Comparison of ENCODE assay signal across 10 mouse cellular contexts in genomic region chr14:31365350-31365749, GRCm38 (mm10). TPM values are rescaled to one million over a fixed set of nuclear protein-coding genes. Genes with fewer than 3 reads are reported as not detected.
DNase-seq lines count a peak whose midpoint lies in the region; ATAC-seq lines count a peak whose summit lies in the region.
"Had no signal": no experiment of that assay in that cellular context is flagged by ENCODE, and none has a peak within 500 bp of the region (broad histone marks: within the 10 kb centered on the region; RNA-seq: fewer than 3 reads in every experiment).

No protein-coding gene starts in this region.

- H3K4me2 ChIP-seq in hindbrain, embryonic 14.5 days (replicated peaks) = no peak overlapping the region
- H3K4me2 ChIP-seq in hindbrain, embryonic 16.5 days (ENCODE audit: low read length) = no peak overlapping the region
- H3K4me2 ChIP-seq: limb, embryonic 12.5 days; stomach, embryonic 15.5 days had no signal

- peaks cover 94% of the 10 kb centered on the region for H3K36me3 ChIP-seq in hindbrain, embryonic 14.5 days (replicated peaks; ENCODE audit: control insufficient read depth, insufficient read depth)
- peaks cover 36% of the 10 kb centered on the region for H3K36me3 ChIP-seq in hindbrain, embryonic 16.5 days (ENCODE audit: control insufficient read depth, insufficient read depth, low read length)

- H3K4me1 ChIP-seq in hindbrain, embryonic 14.5 days (replicated peaks; ENCODE audit: control insufficient read depth, insufficient read depth, low read length) = no peaks in the 10 kb centered on the region
- H3K4me1 ChIP-seq in hindbrain, embryonic 16.5 days (ENCODE audit: control insufficient read depth, insufficient read depth, low read depth, low read length) = no peaks in the 10 kb centered on the region
- H3K4me1 ChIP-seq: limb, embryonic 12.5 days; stomach, embryonic 15.5 days had no signal

- H3K4me3 ChIP-seq in hindbrain, embryonic 14.5 days (replicated peaks; ENCODE audit: low read length) = no peak overlapping the region
- no peak overlapping the region for H3K4me3 ChIP-seq in hindbrain, embryonic 16.5 days (ENCODE audit: low read length)
- H3K4me3 ChIP-seq: limb, embryonic 12.5 days; stomach, embryonic 15.5 days had no signal

- no peak for ATAC-seq in hindbrain, embryonic 14.5 days (ENCODE audit: low FRiP score)
- no peak for ATAC-seq in hindbrain, embryonic 16.5 days

- DNase-seq in hindbrain, embryonic 14.5 days (ENCODE audit: low spot score) = peak; percentile 73
- peak; percentile 75 for DNase-seq in CD4-positive helper T cell, adult 2 months (ENCODE audit: low read depth, low spot score)
- DNase-seq in WW6 (ENCODE audit: low read depth, low spot score) = peak; percentile 40
- peak; percentile 85 to 92 for DNase-seq in cerebellum, postnatal 25 days
- DNase-seq in kidney, postnatal 10 days = peak; percentile 88
- peak; percentile 64 for DNase-seq in mesoderm, embryonic 11.5 days (ENCODE audit: low read depth, low spot score)
- peak; percentile 77 for DNase-seq in thymus, postnatal 25 days

- no peak overlapping the region for H3K27ac ChIP-seq in hindbrain, embryonic 14.5 days
- H3K27ac ChIP-seq in hindbrain, embryonic 16.5 days (ENCODE audit: low read depth, low read length) = no peak overlapping the region
- H3K27ac ChIP-seq: limb, embryonic 12.5 days; stomach, embryonic 15.5 days had no signal

- H3K9ac ChIP-seq in hindbrain, embryonic 14.5 days = no peak overlapping the region
- H3K9ac ChIP-seq in hindbrain, embryonic 16.5 days (ENCODE audit: low read depth, low read length) = no peak overlapping the region
- H3K9ac ChIP-seq: limb, embryonic 12.5 days; stomach, embryonic 15.5 days had no signal

- no peaks in the 10 kb centered on the region for H3K27me3 ChIP-seq in hindbrain, embryonic 14.5 days (ENCODE audit: control insufficient read depth, insufficient read depth, low read length)
- no peaks in the 10 kb centered on the region for H3K27me3 ChIP-seq in hindbrain, embryonic 16.5 days (replicated peaks; ENCODE audit: control insufficient read depth, insufficient read depth, low read length)
- H3K27me3 ChIP-seq: limb, embryonic 12.5 days; stomach, embryonic 15.5 days had no signal

- no peaks in the 10 kb centered on the region for H3K9me3 ChIP-seq in hindbrain, embryonic 14.5 days (ENCODE audit: control insufficient read depth, low read length)
- H3K9me3 ChIP-seq in hindbrain, embryonic 16.5 days (ENCODE audit: control insufficient read depth, low read length) = no peaks in the 10 kb centered on the region
- H3K9me3 ChIP-seq: limb, embryonic 12.5 days; stomach, embryonic 15.5 days had no signal

RNA-seq across cellular contexts. Expression of gene Capn7, which starts 28.9 kb away (rescaled TPM):
- polyA plus RNA-seq in hindbrain, embryonic 14.5 days (2014; fragmentation: Nextera tagmentation; extraction: Ambion mirVana) = 90.6 and 103 TPM in 2 replicates
- polyA plus RNA-seq in hindbrain, embryonic 16.5 days (2015; fragmentation: Nextera tagmentation; extraction: Ambion mirVana) = 76.5 and 86.9 TPM in 2 replicates

RNA-seq across cellular contexts. Expression of gene Dnah1, which starts 41.7 kb away (rescaled TPM):
- polyA plus RNA-seq in hindbrain, embryonic 14.5 days (2014; fragmentation: Nextera tagmentation; extraction: Ambion mirVana) = 3.6 and 4.3 TPM in 2 replicates
- 3.7 and 4.2 TPM in 2 replicates for polyA plus RNA-seq in hindbrain, embryonic 16.5 days (2015; fragmentation: Nextera tagmentation; extraction: Ambion mirVana)
